Mouse (Mus musculus) lung, embryonic 16.5 days (tissue): ENCODE results near the gene Lyrm1. TPM values are rescaled to one million over a fixed set of nuclear protein-coding genes. Genes with fewer than 3 reads are reported as not detected.
A peak's percentile ranks its signal among the peaks of the same experiment; 100 is the strongest.

Experiments used
- ATAC-seq: fragments of 200-750 bp; cut with Nextera tagmentation; 2 replicates; pipeline ENCODE4 v1.8.0; 2017; ENCODE audit warnings: low read depth, mild to moderate bottlenecking, moderate library complexity
- H3K27ac ChIP-seq: fragments of 300-500 bp; sonication (generic); 2 replicates; pipeline ENCODE4 v1.5.1; 2014; ENCODE audit warnings: mild to moderate bottlenecking, control low read depth, low read length
- H3K27me3 ChIP-seq: fragments of 300-500 bp; sonication (generic); 2 replicates; pipeline ENCODE4 v1.6.1; 2014; ENCODE audit warnings: low read depth, low read length, mixed read lengths; ENCODE audit not compliant: control insufficient read depth, insufficient read depth
- H3K36me3 ChIP-seq: fragments of 300-500 bp; sonication (generic); 2 replicates; pipeline ENCODE4 v1.6.1; 2014; ENCODE audit warnings: low read length; ENCODE audit not compliant: control insufficient read depth, insufficient read depth
- H3K4me1 ChIP-seq: fragments of 300-500 bp; sonication (generic); replicated peaks from 2 replicates; pipeline ENCODE4 v1.6.1; 2014; ENCODE audit warnings: low read length, mixed read lengths; ENCODE audit not compliant: control insufficient read depth, insufficient read depth
- H3K4me2 ChIP-seq: fragments of 300-500 bp; sonication (generic); 2 replicates; pipeline ENCODE4 v1.6.1; 2014; ENCODE audit warnings: low read depth, low read length, control low read depth
- H3K4me3 ChIP-seq: fragments of 300-500 bp; sonication (generic); 2 replicates; pipeline ENCODE4 v1.5.1; 2014; ENCODE audit warnings: mild to moderate bottlenecking, low read length, control low read depth
- H3K9ac ChIP-seq: fragments of 300-500 bp; sonication (generic); 2 replicates; pipeline ENCODE4 v1.6.1; 2014; ENCODE audit warnings: low read length, control low read depth
- H3K9me3 ChIP-seq: fragments of 300-500 bp; sonication (generic); 2 replicates; pipeline ENCODE4 v1.6.1; 2016; ENCODE audit warnings: low read length; ENCODE audit not compliant: control insufficient read depth
- WGBS: fragments of 180-500 bp; shearing (Covaris S2); extraction: QIAGEN DNeasy Blood & Tissue Kit; methylation state at CpG from one replicate; pipeline ENCODE4 v1.1.7; 2014; 5-methylcytosine and 5-hydroxymethylcytosine counted together
- polyA plus RNA-seq: library from polyadenylated mRNA; unstranded; fragments of >200 nt; fragmentation: Nextera tagmentation; extraction: Ambion mirVana; gene quantifications from 2 replicates; pipeline ENCODE4 v1.2.1, GENCODE M21; 2015

Gene Lyrm1
- polyA plus RNA-seq, 1 experiment from 2014 or later, result 6.6 TPM

- Histone ChIP-seq H3K4me3 (no peak overlapping the region), H3K36me3 (peaks cover 3% of the 10 kb centered on the region), H3K4me1 (no peaks in the 10 kb centered on the region), H3K4me2 (no peak overlapping the region), H3K27ac (no peak overlapping the region), H3K9me3 (no peaks in the 10 kb centered on the region), H3K9ac (no peak overlapping the region), H3K27me3 (no peaks in the 10 kb centered on the region)
- WGBS, result 34% methylated on average over 3 of the region's 3 CpGs
- no peak for ATAC-seq
Measured at GRCm38 (mm10) chr7:119875776-119876440, 19.8 kb upstream of the Lyrm1 start.

GRCm38 (mm10) chr7:119879171-119879570, 16.5 kb upstream of the Lyrm1 start:
- Histone ChIP-seq H3K27ac (no peak overlapping the region), H3K4me1 (no peaks in the 10 kb centered on the region)
- ATAC-seq, result no peak

GRCm38 (mm10) chr7:119880345-119880744, 15.3 kb upstream of the Lyrm1 start:
- no peaks in the 10 kb centered on the region for H3K27me3 ChIP-seq
- H3K9ac ChIP-seq, result no peak overlapping the region
- H3K9me3 ChIP-seq, result no peaks in the 10 kb centered on the region
- 74% methylated on average over 5 of the region's 5 CpGs for WGBS
- ATAC-seq, result no peak
- H3K27ac ChIP-seq, result no peak overlapping the region
- no peak overlapping the region for H3K4me2 ChIP-seq
- H3K36me3 ChIP-seq, result peaks cover 3% of the 10 kb centered on the region
- H3K4me3 ChIP-seq, result no peak overlapping the region
- no peaks in the 10 kb centered on the region for H3K4me1 ChIP-seq

More at GRCm38 (mm10) chr7:119879171-119879570, 16.5 kb upstream of the Lyrm1 start:
- 89% methylated on average over 4 of the region's 4 CpGs for WGBS
- Histone ChIP-seq H3K27me3 (no peaks in the 10 kb centered on the region), H3K4me2 (no peak overlapping the region), H3K4me3 (no peak overlapping the region), H3K36me3 (peaks cover 3% of the 10 kb centered on the region), H3K9me3 (no peaks in the 10 kb centered on the region), H3K9ac (no peak overlapping the region)

- Histone ChIP-seq H3K9me3 (no peaks in the 10 kb centered on the region), H3K36me3 (peaks cover 3% of the 10 kb centered on the region), H3K27ac (no peak overlapping the region), H3K27me3 (no peaks in the 10 kb centered on the region), H3K4me3 (no peak overlapping the region), H3K4me1 (no peaks in the 10 kb centered on the region), H3K9ac (no peak overlapping the region), H3K4me2 (no peak overlapping the region)
- 62% methylated on average over 2 of the region's 2 CpGs for WGBS
- no peak for ATAC-seq
Measured at GRCm38 (mm10) chr7:119881229-119881628, 14.4 kb upstream of the Lyrm1 start.

- no peaks in the 10 kb centered on the region for H3K9me3 ChIP-seq
- H3K9ac ChIP-seq, result no peak overlapping the region
- no peak overlapping the region for H3K4me2 ChIP-seq
- H3K27ac ChIP-seq, result no peak overlapping the region
- WGBS, result 79% methylated on average over 4 of the region's 4 CpGs
- no peak overlapping the region for H3K4me3 ChIP-seq
- ATAC-seq, result no peak
- H3K27me3 ChIP-seq, result no peaks in the 10 kb centered on the region
- H3K36me3 ChIP-seq, result no peaks in the 10 kb centered on the region
- H3K4me1 ChIP-seq, result no peaks in the 10 kb centered on the region
Measured at GRCm38 (mm10) chr7:119887887-119888286, 7.8 kb upstream of the Lyrm1 start.

- Histone ChIP-seq H3K4me2 (no peak overlapping the region), H3K4me1 (peaks cover 17% of the 10 kb centered on the region), H3K9ac (no peak overlapping the region), H3K27me3 (no peaks in the 10 kb centered on the region), H3K27ac (no peak overlapping the region), H3K36me3 (no peaks in the 10 kb centered on the region), H3K4me3 (no peak overlapping the region), H3K9me3 (no peaks in the 10 kb centered on the region)
- 79% methylated on average over 1 of the region's 1 CpGs for WGBS
- ATAC-seq, result no peak
Measured at GRCm38 (mm10) chr7:119892198-119892597, 3.5 kb upstream of the Lyrm1 start.

- no peak for ATAC-seq
- no peak overlapping the region for H3K4me2 ChIP-seq
Measured at GRCm38 (mm10) chr7:119892742-119893141, 2.9 kb upstream of the Lyrm1 start.

GRCm38 (mm10) chr7:119894818-119895544, 680 bp upstream of the Lyrm1 start:
- Histone ChIP-seq H3K4me2 (peak overlapping the region; percentile 81), H3K4me3 (peak overlapping the region; percentile 84), H3K27me3 (no peaks in the 10 kb centered on the region), H3K9me3 (no peaks in the 10 kb centered on the region), H3K9ac (peak overlapping the region; percentile 89), H3K27ac (peak overlapping the region; percentile 67), H3K4me1 (peaks cover 17% of the 10 kb centered on the region), H3K36me3 (no peaks in the 10 kb centered on the region)
- 0% methylated on average over 13 of the region's 15 CpGs for WGBS
- ATAC-seq, result peak; percentile 47

More at GRCm38 (mm10) chr7:119892742-119893141, 2.9 kb upstream of the Lyrm1 start:
- no peak overlapping the region for H3K9ac ChIP-seq
- H3K4me3 ChIP-seq, result no peak overlapping the region
- no peaks in the 10 kb centered on the region for H3K36me3 ChIP-seq
- 95% methylated on average over 4 of the region's 4 CpGs for WGBS
- no peaks in the 10 kb centered on the region for H3K9me3 ChIP-seq
- H3K27me3 ChIP-seq, result no peaks in the 10 kb centered on the region
- H3K27ac ChIP-seq, result no peak overlapping the region
- H3K4me1 ChIP-seq, result peaks cover 17% of the 10 kb centered on the region

- H3K36me3 ChIP-seq, result no peaks in the 10 kb centered on the region
- H3K9me3 ChIP-seq, result no peaks in the 10 kb centered on the region
- no peak for ATAC-seq
- no peak overlapping the region for H3K27ac ChIP-seq
- no peak overlapping the region for H3K4me3 ChIP-seq
- no peaks in the 10 kb centered on the region for H3K27me3 ChIP-seq
- H3K4me1 ChIP-seq, result peaks cover 17% of the 10 kb centered on the region
- 92% methylated on average over 8 of the region's 8 CpGs for WGBS
- no peak overlapping the region for H3K9ac ChIP-seq
- H3K4me2 ChIP-seq, result no peak overlapping the region
Measured at GRCm38 (mm10) chr7:119897521-119898109, 2.0 kb downstream of the Lyrm1 start.
